Mouse (Mus musculus) gastrocnemius, postnatal 36 days (tissue): ENCODE data around the gene BC016579. TPM values are rescaled to one million over a fixed set of nuclear protein-coding genes. Genes with fewer than 3 reads are reported as not detected.

Experiments used
- DNase-seq, 2 experiments: peaks; one replicate each; pipeline ENCODE4 v3.0.0; 2022
- intact Hi-C: fragments of 180-260 bp; cut with DNase I; formaldehyde crosslinking; loops from one replicate; pipeline ENCODE4 v1.15.1; 2025
- long read RNA-seq, 2 experiments: library from polyadenylated mRNA; stranded (forward); transcript quantifications; one replicate each; pipeline ENCODE4 v2.0.0; 2021
- total RNA-seq, 2 experiments: library from RNA; stranded (reverse); gene quantifications; 2 replicates each; pipeline ENCODE4 v1.2.3; 2021

The BC016579 gene
- not detected for total RNA-seq
- long read RNA-seq, experiment 1, result 0 reads
- long read RNA-seq, experiment 2, result 0 reads

GRCm38 (mm10) chr16:45653934-45654332 lies at the start of gene BC016579:
Gene BC016579, minus strand, starts transcription at chr16:45654068.
- intact Hi-C loops, result no loop called here
- DNase-seq, result no peak

GRCm38 (mm10) chr16:45699301-45699700 lies 45.4 kb upstream of the BC016579 start:
- no peak for DNase-seq
- intact Hi-C loops, result no loop called here

GRCm38 (mm10) chr16:45697996-45698395 lies 44.1 kb upstream of the BC016579 start:
- no peak for DNase-seq
- intact Hi-C loops, result no loop called here

- intact Hi-C loops, result no loop called here
- DNase-seq, result no peak
Observed at GRCm38 (mm10) chr16:45695445-45696160, 41.7 kb upstream of the BC016579 start.

- no peak for DNase-seq
- intact Hi-C loops, result no loop called here
Observed at GRCm38 (mm10) chr16:45693558-45693957, 39.7 kb upstream of the BC016579 start, which contains the start of gene Tmprss7. Gene Tmprss7, minus strand, starts transcription at chr16:45693658.

GRCm38 (mm10) chr16:45692851-45693250 lies 39.0 kb upstream of the BC016579 start:
- DNase-seq, result no peak
- intact Hi-C loops, result no loop called here

GRCm38 (mm10) chr16:45690178-45690577 lies 36.3 kb upstream of the BC016579 start:
- intact Hi-C loops, result no loop called here
- no peak for DNase-seq

- intact Hi-C loops, result loop anchor here (10.0 kb wide), 2 partner anchors 278 to 758 kb away; no protein-coding TSS in a partner anchor
- DNase-seq, result no peak
Observed at GRCm38 (mm10) chr16:45686833-45687232, 33.0 kb upstream of the BC016579 start.

- no peak for DNase-seq
- intact Hi-C loops, result loop anchor here (10.0 kb wide), 2 partner anchors 280 to 760 kb away; no protein-coding TSS in a partner anchor
Observed at GRCm38 (mm10) chr16:45685295-45685694, 31.4 kb upstream of the BC016579 start.

GRCm38 (mm10) chr16:45684815-45685214 lies 30.9 kb upstream of the BC016579 start:
- DNase-seq, result peak; percentile 29 to 59
- intact Hi-C loops, result loop anchor here (10.0 kb wide), 2 partner anchors 280 to 760 kb away; no protein-coding TSS in a partner anchor

GRCm38 (mm10) chr16:45676462-45676861 lies 22.6 kb upstream of the BC016579 start:
- DNase-seq, result no peak
- intact Hi-C loops, result no loop called here

- DNase-seq, result no peak
- intact Hi-C loops, result no loop called here
Observed at GRCm38 (mm10) chr16:45670005-45670404, 16.1 kb upstream of the BC016579 start.

- DNase-seq, result no peak
- intact Hi-C loops, result no loop called here
Observed at GRCm38 (mm10) chr16:45668178-45668577, 14.3 kb upstream of the BC016579 start.

GRCm38 (mm10) chr16:45666136-45666535 lies 12.3 kb upstream of the BC016579 start:
- intact Hi-C loops, result no loop called here
- DNase-seq, result no peak

- no peak for DNase-seq
- intact Hi-C loops, result no loop called here
Observed at GRCm38 (mm10) chr16:45662381-45662780, 8.5 kb upstream of the BC016579 start.

GRCm38 (mm10) chr16:45659596-45659995 lies 5.7 kb upstream of the BC016579 start:
- intact Hi-C loops, result no loop called here
- no peak for DNase-seq

GRCm38 (mm10) chr16:45658248-45658647 lies 4.4 kb upstream of the BC016579 start:
- intact Hi-C loops, result no loop called here
- DNase-seq, result no peak

- intact Hi-C loops, result no loop called here
- no peak for DNase-seq
Observed at GRCm38 (mm10) chr16:45657574-45658159, 3.8 kb upstream of the BC016579 start.

GRCm38 (mm10) chr16:45654465-45654864 lies 597 bp upstream of the BC016579 start:
- intact Hi-C loops, result no loop called here
- DNase-seq, result no peak

GRCm38 (mm10) chr16:45653009-45653933 lies 597 bp downstream of the BC016579 start:
- intact Hi-C loops, result no loop called here
- DNase-seq, result no peak

GRCm38 (mm10) chr16:45651497-45651896 lies 2.4 kb downstream of the BC016579 start:
- DNase-seq, result no peak
- intact Hi-C loops, result no loop called here
